Mouse (Mus musculus) C2C12 (cell line): Measurements from ENCODE around the gene Pitpnm3. TPM values are rescaled to one million over a fixed set of nuclear protein-coding genes. Genes with fewer than 3 reads are reported as not detected.

Experiments used
- H3K27me3 ChIP-seq: one replicate; pipeline ENCODE4 v1.6.1; 2011; ENCODE audit not compliant: control insufficient read depth, insufficient read depth, insufficient read length
- H3K36me3 ChIP-seq: one replicate; pipeline ENCODE4 v1.6.1; 2011; ENCODE audit not compliant: control insufficient read depth, insufficient read depth
- H3K4me3 ChIP-seq: one replicate; pipeline ENCODE4 v1.5.1; 2011; ENCODE audit warnings: mild to moderate bottlenecking, control low read depth; ENCODE audit not compliant: poor library complexity, insufficient read depth, severe bottlenecking
- H3K79me2 ChIP-seq: one replicate; pipeline ENCODE4 v1.6.1; 2011; ENCODE audit not compliant: control insufficient read depth, insufficient read depth
- H3K79me3 ChIP-seq: one replicate; pipeline ENCODE4 v1.6.1; 2011; ENCODE audit warnings: low read depth, control low read depth
- H3ac ChIP-seq: one replicate; pipeline ENCODE3; 2011; ENCODE audit warnings: low read depth; ENCODE audit not compliant: control insufficient read depth, insufficient read length
- CEBPB ChIP-seq: IDR thresholded peaks from one replicate; pipeline ENCODE4 v1.6.1; 2011; ENCODE audit warnings: low read depth, mild to moderate bottlenecking, control low read depth, moderate library complexity
- CTCF ChIP-seq: IDR thresholded peaks from one replicate; pipeline ENCODE4 v1.5.1; 2011; ENCODE audit not compliant: control insufficient read depth, insufficient read depth, insufficient read length
- FOSL1 ChIP-seq: IDR thresholded peaks from one replicate; pipeline ENCODE4 v1.8.0; 2011; ENCODE audit warnings: mild to moderate bottlenecking, low read length; ENCODE audit not compliant: poor library complexity, insufficient read depth, severe bottlenecking
- MAX ChIP-seq: IDR thresholded peaks from one replicate; pipeline ENCODE4 v1.6.1; 2011; ENCODE audit warnings: mild to moderate bottlenecking, control low read depth
- MYOD1 ChIP-seq: IDR thresholded peaks from one replicate; pipeline ENCODE4 v1.6.1; 2011; ENCODE audit warnings: low read depth; ENCODE audit not compliant: control insufficient read depth, insufficient read length
- MYOG ChIP-seq: IDR thresholded peaks from one replicate; pipeline ENCODE4 v1.6.1; 2011; ENCODE audit not compliant: control insufficient read depth, insufficient read length; ENCODE audit errors: extremely low read depth
- USF1 ChIP-seq: IDR thresholded peaks from one replicate; pipeline ENCODE4 v1.6.1; 2011; ENCODE audit warnings: low read depth, mild to moderate bottlenecking, control low read depth, moderate library complexity
- polyA plus RNA-seq: library from polyadenylated mRNA; unstranded; fragments of >200 nt; fragmentation: generic; extraction: Trizol; gene quantifications from one replicate; pipeline ENCODE4 v1.2.1, GENCODE M21; 2012; ENCODE audit warnings: missing spikeins

Gene Pitpnm3
- polyA plus RNA-seq, 1 experiment: 0.02 TPM

GRCm38 (mm10) chr11:72074230-72074629 lies 61.3 kb downstream of the Pitpnm3 start:
- Histone ChIP-seq H3ac (no peak overlapping the region), H3K79me2 (no peaks in the 10 kb centered on the region), H3K79me3 (no peaks in the 10 kb centered on the region), H3K36me3 (no peaks in the 10 kb centered on the region), H3K4me3 (no peak overlapping the region), H3K27me3 (peaks cover 9% of the 10 kb centered on the region)
- TF ChIP-seq CTCF: no peak
- TF ChIP-seq USF1: no peak
- no peak for TF ChIP-seq CEBPB
- no peak for TF ChIP-seq FOSL1
- TF ChIP-seq MYOD1: no peak

GRCm38 (mm10) chr11:72072331-72072905 lies 63.2 kb downstream of the Pitpnm3 start:
- Histone ChIP-seq H3K4me3 (no peak overlapping the region), H3K27me3 (peaks cover 15% of the 10 kb centered on the region), H3K36me3 (no peaks in the 10 kb centered on the region), H3ac (no peak overlapping the region), H3K79me2 (no peaks in the 10 kb centered on the region), H3K79me3 (no peaks in the 10 kb centered on the region)
- TF ChIP-seq MYOD1 (no peak), CTCF (no peak), FOSL1 (no peak)

GRCm38 (mm10) chr11:72070733-72071132 lies 64.8 kb downstream of the Pitpnm3 start:
- Histone ChIP-seq H3K4me3 (no peak overlapping the region), H3K36me3 (no peaks in the 10 kb centered on the region), H3K79me3 (no peaks in the 10 kb centered on the region), H3K27me3 (peaks cover 10% of the 10 kb centered on the region), H3ac (no peak overlapping the region), H3K79me2 (no peaks in the 10 kb centered on the region)
- no peak for TF ChIP-seq CTCF
- no peak for TF ChIP-seq USF1
- TF ChIP-seq MAX: no peak
- no peak for TF ChIP-seq MYOG

GRCm38 (mm10) chr11:72068026-72068425 lies 67.6 kb downstream of the Pitpnm3 start:
- H3K79me3 ChIP-seq: no peaks in the 10 kb centered on the region
- H3K27me3 ChIP-seq: peaks cover 15% of the 10 kb centered on the region
- TF ChIP-seq CEBPB (no peak), MAX (no peak), USF1 (no peak), CTCF (no peak), FOSL1 (no peak), MYOD1 (no peak), MYOG (no peak)
- H3ac ChIP-seq: no peak overlapping the region
- no peaks in the 10 kb centered on the region for H3K36me3 ChIP-seq
- H3K79me2 ChIP-seq: no peaks in the 10 kb centered on the region
- no peak overlapping the region for H3K4me3 ChIP-seq

GRCm38 (mm10) chr11:72067326-72067725 lies 68.3 kb downstream of the Pitpnm3 start:
- H3K4me3 ChIP-seq: no peak overlapping the region
- TF ChIP-seq MYOD1 (no peak), USF1 (no peak), MYOG (no peak), FOSL1 (no peak), CEBPB (no peak), CTCF (no peak), MAX (no peak)
- no peaks in the 10 kb centered on the region for H3K79me2 ChIP-seq
- no peak overlapping the region for H3ac ChIP-seq
- H3K79me3 ChIP-seq: no peaks in the 10 kb centered on the region
- H3K36me3 ChIP-seq: no peaks in the 10 kb centered on the region
- peaks cover 15% of the 10 kb centered on the region for H3K27me3 ChIP-seq

GRCm38 (mm10) chr11:72066330-72066729 lies 69.2 kb downstream of the Pitpnm3 start:
- Histone ChIP-seq H3K79me3 (no peaks in the 10 kb centered on the region), H3K4me3 (no peak overlapping the region), H3ac (no peak overlapping the region), H3K36me3 (no peaks in the 10 kb centered on the region), H3K79me2 (no peaks in the 10 kb centered on the region), H3K27me3 (peaks cover 17% of the 10 kb centered on the region)
- TF ChIP-seq MYOD1 (no peak), MAX (no peak), CEBPB (no peak), USF1 (no peak), MYOG (no peak), CTCF (no peak)
